Mouse (Mus musculus): ENCODE data around the gene Rab34.

DNA sequence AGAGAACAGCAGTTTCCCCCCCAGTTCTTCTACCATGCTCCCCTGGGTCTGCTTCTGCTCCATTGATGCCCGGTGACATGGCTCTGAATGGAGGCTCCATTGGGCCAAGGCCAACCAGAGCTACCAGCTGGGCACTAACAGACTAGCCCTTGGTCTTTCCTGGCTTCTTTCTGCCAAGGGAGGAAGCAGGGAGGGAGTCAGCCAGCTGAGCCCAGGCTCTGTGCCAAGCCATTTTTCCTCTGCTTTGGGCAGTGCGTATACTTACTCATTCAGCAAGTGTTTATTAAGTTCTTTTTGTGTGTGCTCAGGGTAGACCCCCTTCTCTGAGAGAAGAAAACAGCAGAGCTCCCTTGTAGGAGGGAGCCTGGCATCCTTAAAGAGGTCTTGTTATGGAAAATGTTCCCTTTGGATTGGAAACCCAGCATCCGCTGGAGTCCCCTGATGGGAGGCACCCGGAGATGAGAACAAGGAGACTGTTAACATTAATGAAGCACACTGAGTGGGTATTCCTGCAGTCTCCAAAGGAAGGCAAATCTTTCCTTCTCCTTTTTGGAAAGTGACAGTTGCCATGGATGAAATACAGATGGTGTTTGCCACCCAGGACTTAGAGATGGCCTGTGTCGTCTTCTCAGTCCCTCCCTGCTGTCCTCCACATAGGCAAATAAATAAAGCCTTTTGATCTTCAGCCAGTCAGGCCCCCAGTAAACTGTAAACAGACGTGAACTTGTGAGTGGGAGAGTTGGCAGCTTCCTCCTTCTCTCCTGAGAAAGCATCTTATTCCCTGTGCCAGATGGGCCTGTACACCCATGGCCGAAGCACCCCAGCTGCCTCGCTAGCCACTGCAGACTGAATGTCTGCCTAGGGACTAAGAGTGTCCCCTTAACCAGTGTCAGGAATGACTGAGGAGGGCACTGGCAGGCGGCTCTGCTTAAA lies 35.7 kb upstream of the Rab34 start:
- TF ChIP-seq CTCF (IDR thresholded peaks at IDR 0.05; ENCODE audit: borderline replicate concordance, insufficient read depth, low read length) = no peak
- no peak for TF ChIP-seq POLR2A (IDR thresholded peaks at IDR 0.05; ENCODE audit: low read depth, low read length)

Measured in embryonic fibroblast, embryonic 13.5 days (primary cell).